Comparison of ENCODE assay signal across 25 mouse cellular contexts in the genomic region with DNA sequence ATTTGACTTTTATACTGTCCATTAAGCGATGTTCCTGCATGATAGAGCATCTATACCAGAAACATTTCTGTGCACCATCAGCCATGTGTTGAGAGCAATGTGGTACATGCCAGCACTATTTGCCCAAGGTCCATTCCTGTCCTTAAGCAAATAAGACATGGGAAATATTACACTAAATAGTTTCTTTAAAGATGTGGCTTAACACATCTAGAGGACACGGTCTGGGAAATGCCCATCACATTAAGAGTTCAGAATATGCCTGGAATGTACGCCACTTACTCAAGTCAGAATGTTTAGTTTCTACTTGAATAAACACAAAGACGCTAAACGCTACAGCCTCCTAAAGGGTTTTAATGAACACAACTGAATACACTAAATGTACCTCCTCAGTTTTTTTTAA. TPM values are rescaled to one million over a fixed set of nuclear protein-coding genes. Genes with fewer than 3 reads are reported as not detected.
DNase-seq lines count a peak whose midpoint lies in the region; ATAC-seq and TF ChIP-seq lines count a peak whose summit lies in the region.
"Had no signal": no experiment of that assay in that cellular context is flagged by ENCODE, and none has a peak within 500 bp of the region (broad histone marks: within the 10 kb centered on the region; RNA-seq: fewer than 3 reads in every experiment).

No protein-coding gene starts in this region.

- TF ChIP-seq CTCF in lung, postnatal 0 days (IDR thresholded peaks at IDR 0.05), result no peak
- TF ChIP-seq CTCF in Patski (IDR thresholded peaks at IDR 0.05), result no peak

- CTCF ChIA-PET in Patski (lab: Charles Lee), result no interaction called here

- whole genome bisulfite sequencing in lung, embryonic 15.5 days, result 32% methylated on average over 5 of the region's 5 CpGs
- 33% methylated on average over 5 of the region's 5 CpGs for WGBS in lung, postnatal 0 days

- no peak for DNase-seq in lung, postnatal 10 days
- peak; percentile 50 for DNase-seq in lung, postnatal 0 days (ENCODE audit: low spot score)
- no peak for DNase-seq in lung, postnatal 14 days
- peak; percentile 38 for DNase-seq in retina, embryonic 14.5 days (ENCODE audit: low spot score)
- DNase-seq in retina, postnatal 1 day, result no peak
- DNase-seq in Patski (ENCODE audit: low read depth, low spot score), result no peak
- DNase-seq in kidney, postnatal 36 days, result no peak
- DNase-seq: adrenal gland, adult 2 months; adrenal gland, postnatal 10 days; adrenal gland, postnatal 25 days; cerebellum, adult 11 months; cerebellum, adult 18-20 months; cerebellum, adult 8-10 months; cerebellum, adult 9-11 months; cerebellum, postnatal 14 days; cerebellum, postnatal 36 days; embryo, embryonic 11 days had no signal

- H3K4me3 ChIP-seq in lung, embryonic 15.5 days, result no peak overlapping the region
- H3K4me3 ChIP-seq in lung, postnatal 0 days (ENCODE audit: low read depth, low read length), result no peak overlapping the region
- H3K4me3 ChIP-seq: embryonic facial prominence, embryonic 13.5 days; embryonic facial prominence, embryonic 15.5 days; erythroblast, embryonic 14.5 days; forebrain, embryonic 10.5 days; forebrain, embryonic 12.5 days had no signal

- in situ Hi-C loops in Patski (cut with MboI; ENCODE audit: low pct_unique_long_range_greater_than_20kb), result no loop called here

- peak; percentile 49; the same call in 1 of the 2 replicates for ATAC-seq in lung, embryonic 15.5 days (ENCODE audit: borderline replicate concordance, extremely low read depth, low FRiP score, low TSS enrichment)
- ATAC-seq in lung, postnatal 0 days, result peak; percentile 80
- ATAC-seq in Patski, result peak; percentile 93
- ATAC-seq: forebrain, embryonic 14.5 days; forebrain, embryonic 16.5 days had no signal

- no peaks in the 10 kb centered on the region for H3K9me3 ChIP-seq in lung, embryonic 15.5 days
- no peaks in the 10 kb centered on the region for H3K9me3 ChIP-seq in lung, postnatal 0 days (ENCODE audit: low read length)
- H3K9me3 ChIP-seq: embryonic facial prominence, embryonic 13.5 days; embryonic facial prominence, embryonic 15.5 days; forebrain, embryonic 10.5 days; forebrain, embryonic 12.5 days had no signal

- H3K4me1 ChIP-seq in lung, embryonic 15.5 days, result peaks cover 3% of the 10 kb centered on the region
- H3K4me1 ChIP-seq in lung, postnatal 0 days (ENCODE audit: insufficient read depth, low read depth, low read length), result no peaks in the 10 kb centered on the region
- H3K4me1 ChIP-seq: embryonic facial prominence, embryonic 13.5 days; embryonic facial prominence, embryonic 15.5 days; forebrain, embryonic 12.5 days had no signal

- H3K27ac ChIP-seq in lung, embryonic 15.5 days, result no peak overlapping the region
- no peak overlapping the region for H3K27ac ChIP-seq in lung, postnatal 0 days (ENCODE audit: low read length)
- H3K27ac ChIP-seq: embryonic facial prominence, embryonic 13.5 days; embryonic facial prominence, embryonic 15.5 days; forebrain, embryonic 10.5 days; forebrain, embryonic 12.5 days had no signal

- H3K36me3 ChIP-seq in lung, embryonic 15.5 days, result no peaks in the 10 kb centered on the region
- H3K36me3 ChIP-seq in lung, postnatal 0 days (ENCODE audit: insufficient read depth, low read length), result no peaks in the 10 kb centered on the region
- H3K36me3 ChIP-seq: embryonic facial prominence, embryonic 13.5 days; embryonic facial prominence, embryonic 15.5 days; forebrain, embryonic 10.5 days; forebrain, embryonic 12.5 days had no signal

- POLR2A ChIA-PET in Patski (lab: Charles Lee), result no interaction called here

- no peaks in the 10 kb centered on the region for H3K27me3 ChIP-seq in lung, embryonic 15.5 days
- H3K27me3 ChIP-seq in lung, postnatal 0 days (replicated peaks; ENCODE audit: insufficient read depth, low read length), result no peaks in the 10 kb centered on the region
- H3K27me3 ChIP-seq in Patski, result no peaks in the 10 kb centered on the region
- H3K27me3 ChIP-seq: embryonic facial prominence, embryonic 13.5 days; embryonic facial prominence, embryonic 15.5 days; forebrain, embryonic 12.5 days had no signal

- peak; percentile 92 for TF ChIP-seq EP300 in lung, postnatal 0 days (IDR thresholded peaks at IDR 0.05)

- no peak overlapping the region for H3K4me2 ChIP-seq in lung, embryonic 15.5 days
- H3K4me2 ChIP-seq in lung, postnatal 0 days (replicated peaks; ENCODE audit: low read depth, low read length), result no peak overlapping the region
- H3K4me2 ChIP-seq: embryonic facial prominence, embryonic 13.5 days; embryonic facial prominence, embryonic 15.5 days; forebrain, embryonic 12.5 days had no signal

- H3K9ac ChIP-seq in lung, embryonic 15.5 days, result no peak overlapping the region
- H3K9ac ChIP-seq in lung, postnatal 0 days (replicated peaks; ENCODE audit: low read depth), result no peak overlapping the region
- H3K9ac ChIP-seq: embryonic facial prominence, embryonic 13.5 days; embryonic facial prominence, embryonic 15.5 days; forebrain, embryonic 12.5 days had no signal

RNA-seq across cellular contexts. Expression of gene Cxadr, which starts 18.1 kb away (rescaled TPM):
- polyA plus RNA-seq in lung, embryonic 15.5 days (2015; fragmentation: Nextera tagmentation; extraction: Ambion mirVana), result 31.0 and 34.1 TPM in 2 replicates
- polyA plus RNA-seq in lung, postnatal 0 days (2015; fragmentation: Nextera tagmentation; extraction: Ambion mirVana), result 49.3 and 61.1 TPM in 2 replicates
- 88.0 TPM for polyA plus RNA-seq in Patski (2021)
- polyA plus RNA-seq: erythroblast, embryonic 14.5 days had no signal

Comparison
In these comparisons a context has a peak if more than half of its experiments do, and no peak if none do; other contexts are left out.
1. DNase-seq: peak in lung, postnatal 0 days (single experiment) and retina, embryonic 14.5 days (single experiment); none in lung, postnatal 10 days (single experiment), lung, postnatal 14 days (single experiment), retina, postnatal 1 day (single experiment), Patski (single experiment) and kidney, postnatal 36 days (0 of 2).
2. Peak in every context shown above with its lines, with median percentiles within 50 percentile points of each other: ATAC-seq.